Mouse (Mus musculus): ENCODE results near the gene Rmnd1. TPM values are rescaled to one million over a fixed set of nuclear protein-coding genes. Genes with fewer than 3 reads are reported as not detected.

Rmnd1 gene
- total RNA-seq, 1 experiment from 2014 or later, result 50.5 TPM

GRCm38 (mm10) chr10:4404895-4405491 is 27.2 kb downstream of the Rmnd1 start:
- ATAC-seq (replicated peaks; ENCODE audit: insufficient number of reproducible peaks, low FRiP score, low TSS enrichment, poor library complexity, severe bottlenecking), result 0 out of 2 replicates have a peak, but pooled peaks have one; percentile 33

GRCm38 (mm10) chr10:4398058-4398457 is 34.1 kb downstream of the Rmnd1 start:
- no peak for ATAC-seq (replicated peaks; ENCODE audit: insufficient number of reproducible peaks, low FRiP score, low TSS enrichment, poor library complexity, severe bottlenecking)

- no peak for ATAC-seq (replicated peaks; ENCODE audit: insufficient number of reproducible peaks, low FRiP score, low TSS enrichment, poor library complexity, severe bottlenecking)
These were observed 36.9 kb downstream of the Rmnd1 start for GRCm38 (mm10) chr10:4395321-4395720.

GRCm38 (mm10) chr10:4391851-4392250 is 40.3 kb downstream of the Rmnd1 start:
- ATAC-seq (replicated peaks; ENCODE audit: insufficient number of reproducible peaks, low FRiP score, low TSS enrichment, poor library complexity, severe bottlenecking), result no peak

- ATAC-seq (replicated peaks; ENCODE audit: insufficient number of reproducible peaks, low FRiP score, low TSS enrichment, poor library complexity, severe bottlenecking), result no peak
These were observed 41.1 kb downstream of the Rmnd1 start for GRCm38 (mm10) chr10:4391076-4391475.

GRCm38 (mm10) chr10:4390550-4390949 is 41.6 kb downstream of the Rmnd1 start:
- no peak for ATAC-seq (replicated peaks; ENCODE audit: insufficient number of reproducible peaks, low FRiP score, low TSS enrichment, poor library complexity, severe bottlenecking)

GRCm38 (mm10) chr10:4389461-4390112 is 42.6 kb downstream of the Rmnd1 start:
- no peak for ATAC-seq (replicated peaks; ENCODE audit: insufficient number of reproducible peaks, low FRiP score, low TSS enrichment, poor library complexity, severe bottlenecking)

GRCm38 (mm10) chr10:4389036-4389435 is 43.2 kb downstream of the Rmnd1 start:
- ATAC-seq (replicated peaks; ENCODE audit: insufficient number of reproducible peaks, low FRiP score, low TSS enrichment, poor library complexity, severe bottlenecking), result no peak

GRCm38 (mm10) chr10:4388384-4388745 is 43.8 kb downstream of the Rmnd1 start:
- no peak for ATAC-seq (replicated peaks; ENCODE audit: insufficient number of reproducible peaks, low FRiP score, low TSS enrichment, poor library complexity, severe bottlenecking)

- no peak for ATAC-seq (replicated peaks; ENCODE audit: insufficient number of reproducible peaks, low FRiP score, low TSS enrichment, poor library complexity, severe bottlenecking)
These were observed 44.3 kb downstream of the Rmnd1 start, which contains the start of gene Zbtb2 for GRCm38 (mm10) chr10:4387701-4388383. TSS of gene Zbtb2 (minus strand) at chr10:4388108.

- ATAC-seq (replicated peaks; ENCODE audit: insufficient number of reproducible peaks, low FRiP score, low TSS enrichment, poor library complexity, severe bottlenecking), result peak; percentile 68
These were observed 45.3 kb downstream of the Rmnd1 start for GRCm38 (mm10) chr10:4386609-4387591.

GRCm38 (mm10) chr10:4384244-4384643 is 47.9 kb downstream of the Rmnd1 start:
- ATAC-seq (replicated peaks; ENCODE audit: insufficient number of reproducible peaks, low FRiP score, low TSS enrichment, poor library complexity, severe bottlenecking), result no peak

GRCm38 (mm10) chr10:4380748-4381147 is 51.4 kb downstream of the Rmnd1 start:
- ATAC-seq (replicated peaks; ENCODE audit: insufficient number of reproducible peaks, low FRiP score, low TSS enrichment, poor library complexity, severe bottlenecking), result no peak

GRCm38 (mm10) chr10:4376931-4377330 is 55.3 kb downstream of the Rmnd1 start:
- ATAC-seq (replicated peaks; ENCODE audit: insufficient number of reproducible peaks, low FRiP score, low TSS enrichment, poor library complexity, severe bottlenecking), result no peak

GRCm38 (mm10) chr10:4376461-4376860 is 55.7 kb downstream of the Rmnd1 start:
- no peak for ATAC-seq (replicated peaks; ENCODE audit: insufficient number of reproducible peaks, low FRiP score, low TSS enrichment, poor library complexity, severe bottlenecking)

- ATAC-seq (replicated peaks; ENCODE audit: insufficient number of reproducible peaks, low FRiP score, low TSS enrichment, poor library complexity, severe bottlenecking), result no peak
These were observed 56.9 kb downstream of the Rmnd1 start for GRCm38 (mm10) chr10:4375267-4375666.

GRCm38 (mm10) chr10:4374734-4375133 is 57.5 kb downstream of the Rmnd1 start:
- no peak for ATAC-seq (replicated peaks; ENCODE audit: insufficient number of reproducible peaks, low FRiP score, low TSS enrichment, poor library complexity, severe bottlenecking)

- no peak for ATAC-seq (replicated peaks; ENCODE audit: insufficient number of reproducible peaks, low FRiP score, low TSS enrichment, poor library complexity, severe bottlenecking)
These were observed 57.9 kb downstream of the Rmnd1 start for GRCm38 (mm10) chr10:4374239-4374638.

GRCm38 (mm10) chr10:4373558-4373957 is 58.6 kb downstream of the Rmnd1 start:
- no peak; the same call in 1 of the 2 replicates for ATAC-seq (replicated peaks; ENCODE audit: insufficient number of reproducible peaks, low FRiP score, low TSS enrichment, poor library complexity, severe bottlenecking)
